Mouse (Mus musculus) spleen, postnatal 4 days (tissue): ENCODE measurements around the gene Spryd7.

ENCODE experiments used
- DNase-seq, 2 experiments: peaks; one replicate each; pipeline ENCODE4 v3.0.0; 2022; ENCODE audit warnings: low spot score in 2 of 2

Gene Spryd7

DNA sequence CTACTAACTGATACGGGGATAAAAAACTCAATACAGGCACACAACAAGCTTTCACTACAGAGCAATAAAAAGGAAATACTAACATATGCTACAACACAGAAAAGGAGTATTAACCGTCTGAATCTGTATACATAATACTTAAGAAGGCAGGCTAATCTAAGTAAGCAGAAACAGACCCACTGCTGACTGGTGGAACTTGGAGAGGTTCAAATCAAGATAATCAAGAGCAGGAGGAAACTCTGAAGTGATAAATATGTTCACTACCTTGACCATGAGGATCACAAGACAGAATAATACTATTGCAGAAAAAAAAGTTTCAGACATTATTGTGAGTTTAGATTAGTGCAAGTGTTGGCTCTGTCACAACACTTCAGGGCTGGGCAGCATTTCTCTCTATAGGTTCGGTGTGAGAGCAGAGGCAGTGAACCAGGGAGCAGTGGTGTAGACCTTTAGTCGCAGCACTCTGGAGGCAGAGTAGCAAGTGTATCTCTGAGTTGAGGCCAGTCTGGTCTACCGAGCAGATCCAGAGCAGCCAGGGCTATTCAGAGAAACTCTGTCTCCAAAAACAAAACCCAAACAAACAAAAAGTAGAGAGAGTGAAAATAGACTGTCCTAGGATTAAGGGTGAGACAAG lies 19.9 kb downstream of the Spryd7 start:
- DNase-seq: no peak

DNA sequence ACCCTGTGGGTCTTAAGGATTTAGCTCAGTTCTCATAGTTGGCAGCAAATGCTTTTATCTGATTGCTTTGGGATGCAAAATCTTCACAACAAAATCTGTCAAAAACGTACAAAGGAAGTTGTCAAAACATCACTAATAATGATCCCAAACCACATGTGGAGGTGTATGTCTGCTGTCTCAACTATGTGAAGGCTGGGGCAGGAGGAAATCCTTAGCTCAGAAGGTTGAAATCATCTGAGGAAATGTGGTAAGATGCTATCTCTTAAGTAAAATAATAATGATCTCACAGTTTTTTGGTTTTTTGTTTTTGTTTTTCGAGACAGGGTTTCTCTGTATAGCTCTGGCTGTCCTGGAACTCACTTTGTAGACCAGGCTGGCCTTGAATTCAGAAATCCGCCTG lies 20.9 kb downstream of the Spryd7 start:
- no peak for DNase-seq

DNA sequence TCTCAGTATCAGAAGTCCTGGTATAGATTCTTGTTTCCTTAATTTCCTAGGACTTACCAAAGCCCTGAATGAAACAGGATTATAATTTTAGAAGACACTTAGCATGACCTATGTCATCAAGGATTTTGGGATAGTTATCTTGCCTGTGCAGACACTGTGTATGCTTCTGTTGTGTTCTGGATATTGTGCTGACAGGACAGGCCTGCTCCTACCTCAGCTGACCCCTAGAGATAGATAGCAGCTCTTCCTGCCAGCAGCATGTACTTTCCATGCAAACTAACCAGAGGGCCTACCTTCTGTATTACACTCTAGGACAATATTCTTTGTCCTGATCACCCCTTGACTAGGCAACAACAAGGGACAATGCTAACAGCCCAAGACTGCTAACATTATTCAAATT lies 25.7 kb downstream of the Spryd7 start:
- no peak for DNase-seq

DNA sequence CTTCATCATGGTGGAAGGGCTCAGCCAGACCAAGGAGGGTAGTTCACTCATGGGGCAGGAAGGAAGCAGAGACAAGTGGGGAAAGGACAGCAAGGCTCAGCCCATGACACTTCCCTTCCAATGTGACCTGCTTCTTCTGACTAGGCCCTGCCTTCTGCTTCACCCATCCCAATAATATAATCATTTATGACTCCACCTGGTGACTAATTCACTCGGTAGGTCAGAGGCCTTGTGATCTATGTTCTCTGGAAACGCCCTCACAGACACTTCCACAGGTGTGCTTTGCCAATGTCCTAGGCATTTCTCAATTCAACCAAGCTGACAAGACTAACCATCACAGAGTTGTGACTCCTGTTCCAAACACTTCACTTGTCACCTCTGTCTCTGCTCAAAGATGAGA lies 26.3 kb downstream of the Spryd7 start:
- no peak for DNase-seq

DNA sequence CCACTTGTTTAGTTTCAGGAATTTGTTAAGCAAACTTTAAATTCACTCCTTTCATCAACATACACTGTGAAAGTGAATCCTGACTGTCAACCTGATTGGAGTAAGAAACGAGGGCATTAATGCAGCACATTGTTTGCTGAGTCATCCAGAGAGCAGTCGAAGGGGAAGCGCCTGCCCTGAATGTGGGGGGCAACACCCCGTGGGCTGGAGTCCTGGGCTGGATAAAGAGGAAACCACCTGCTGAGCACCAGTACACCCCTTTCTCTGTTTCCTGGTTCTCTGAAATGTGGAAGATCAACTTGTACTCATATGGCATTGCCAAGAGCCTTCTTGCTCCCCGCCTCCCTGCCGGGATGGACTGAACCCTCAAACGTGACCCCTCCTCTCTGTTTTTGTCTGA lies 27.2 kb downstream of the Spryd7 start:
- DNase-seq: no peak

DNA sequence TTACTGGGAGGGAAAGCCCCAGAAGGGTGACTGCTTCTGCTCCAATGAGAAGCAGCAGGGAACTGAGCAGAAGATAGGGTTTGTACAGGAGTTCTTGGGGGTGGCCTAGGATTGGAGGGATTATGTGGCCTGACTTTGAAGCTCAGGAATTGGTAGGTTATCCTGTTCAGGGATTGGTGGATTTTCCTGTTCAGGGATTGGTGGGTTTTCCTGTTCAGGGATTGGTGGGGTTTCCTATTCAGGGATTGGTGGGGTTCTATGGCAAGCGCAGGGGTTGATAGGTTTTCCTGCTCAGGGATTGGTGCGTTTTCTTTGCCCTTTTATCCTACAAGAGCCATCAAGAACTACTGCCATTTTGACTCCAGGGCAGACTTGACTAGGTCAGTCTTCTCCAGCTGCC lies 30.7 kb downstream of the Spryd7 start:
- no peak for DNase-seq

DNA sequence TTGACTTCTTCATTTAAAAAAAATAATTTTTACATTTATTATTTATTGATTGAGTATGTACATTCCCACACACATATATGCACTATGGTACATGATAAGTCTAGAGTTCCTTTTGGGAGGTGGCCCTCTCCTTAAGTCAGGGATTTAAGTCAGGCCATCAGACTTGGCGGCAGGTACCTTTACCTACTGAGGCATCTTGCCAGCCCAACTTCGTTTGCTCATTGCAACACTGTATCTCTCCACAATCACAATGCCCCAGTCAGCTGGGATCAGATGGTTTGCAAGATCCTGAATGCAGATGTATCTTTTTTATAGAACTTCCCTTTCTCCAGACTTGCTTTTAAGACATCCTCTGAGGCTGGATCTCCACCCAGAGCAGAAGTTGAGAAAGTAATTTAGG lies 32.9 kb downstream of the Spryd7 start:
- DNase-seq: no peak

DNA sequence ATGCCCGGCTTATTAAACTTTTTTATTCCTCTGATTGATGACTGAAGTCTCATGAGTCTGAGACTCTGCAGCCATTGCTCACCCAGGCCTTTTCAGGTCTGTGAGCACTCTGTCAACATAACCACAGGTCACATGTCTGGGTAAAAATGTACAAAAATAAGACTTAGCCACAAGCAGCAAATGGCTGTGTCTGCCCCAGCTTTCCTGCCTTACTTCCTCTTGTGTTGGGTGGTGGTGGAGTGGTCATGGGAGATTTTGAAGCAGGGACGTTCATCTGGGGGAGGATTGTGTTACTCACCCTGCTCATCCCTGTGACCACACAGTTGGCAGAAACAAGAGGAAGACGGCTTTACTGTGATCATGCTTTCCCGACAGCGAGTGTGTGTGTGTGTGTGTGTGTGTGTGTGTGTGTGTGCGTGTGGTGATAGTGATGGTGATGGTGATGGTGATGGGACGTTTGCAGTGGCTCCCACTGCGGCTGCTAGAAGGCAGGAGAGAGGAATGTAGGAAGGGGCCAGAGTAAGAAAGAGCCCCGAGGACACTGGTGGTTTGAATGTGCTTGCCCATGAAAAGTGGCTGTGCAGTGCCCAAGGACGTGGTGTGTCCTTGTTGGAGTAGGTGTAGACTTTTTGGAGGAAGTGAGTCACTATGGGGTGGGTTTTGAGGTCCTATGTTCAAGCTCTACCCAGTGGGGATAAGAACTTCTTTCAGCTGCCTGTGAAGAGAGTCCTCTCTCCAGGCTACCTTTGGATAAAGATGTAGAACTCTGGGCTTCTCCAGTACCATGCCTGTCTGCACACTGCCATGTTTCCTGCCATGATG lies 37.8 kb downstream of the Spryd7 start:
- no peak for DNase-seq

DNA sequence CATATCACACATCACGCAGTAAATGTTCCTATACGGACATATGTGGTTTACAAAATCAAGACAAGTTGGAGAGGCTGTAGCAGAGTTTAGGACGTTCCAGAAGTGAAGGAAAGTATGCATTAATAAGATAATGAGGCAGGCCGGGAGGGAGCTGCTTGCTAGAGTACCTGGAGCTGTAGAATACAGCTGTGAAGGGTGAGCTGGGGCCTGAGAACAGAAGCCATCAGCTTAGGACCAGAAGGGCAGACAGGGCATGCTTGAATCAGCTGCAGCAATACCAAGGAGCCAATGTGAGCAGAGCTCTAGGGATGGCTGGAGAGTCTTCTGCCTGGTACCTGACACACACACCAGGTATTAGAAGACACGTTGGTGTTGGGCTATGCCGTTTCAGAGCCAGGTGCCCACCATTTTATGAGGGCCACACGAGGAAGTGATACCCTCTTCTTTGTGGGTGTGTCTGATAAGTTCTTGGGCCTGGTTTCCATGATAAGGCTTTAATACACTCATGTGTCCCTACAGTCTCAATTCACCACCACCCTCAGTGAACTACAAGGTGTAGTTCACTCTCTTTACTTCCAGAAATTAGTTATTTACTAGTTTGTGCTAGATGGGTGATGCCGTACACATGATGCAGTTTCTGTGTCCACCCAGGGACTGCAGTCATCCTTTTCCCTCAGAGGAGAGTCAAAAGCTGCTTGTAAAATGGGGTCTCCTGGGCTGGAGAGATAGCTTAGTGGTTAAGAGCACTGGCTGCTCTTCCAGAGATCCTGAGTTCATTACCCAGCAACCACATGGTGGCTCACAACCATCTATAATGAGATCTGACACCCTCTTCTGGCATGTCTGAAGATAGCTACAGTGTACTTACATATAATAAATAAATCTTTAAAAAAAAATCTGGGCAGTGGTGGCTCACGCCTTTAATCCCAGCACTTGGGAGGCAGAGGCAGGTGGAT lies 39.9 kb downstream of the Spryd7 start:
- no peak for DNase-seq

DNA sequence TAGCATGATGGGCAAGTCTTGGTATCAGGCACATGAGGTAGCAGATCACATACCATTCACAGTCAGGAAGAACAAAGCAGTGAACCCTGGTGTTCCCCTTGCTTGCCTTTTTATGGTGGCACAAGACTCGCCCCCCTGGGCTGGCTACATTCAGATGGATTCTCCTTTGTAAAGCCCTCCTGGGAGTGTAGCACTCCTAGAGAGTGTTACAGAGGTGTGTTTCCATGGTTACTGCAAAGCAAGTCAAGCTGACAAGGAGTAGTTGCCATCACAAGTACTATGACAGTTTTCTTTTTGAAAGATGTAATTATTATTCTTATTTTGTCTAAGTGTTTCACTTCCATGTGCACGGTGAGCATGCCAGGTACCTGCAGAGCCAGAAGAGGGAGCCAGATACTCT lies 45.2 kb downstream of the Spryd7 start:
- no peak for DNase-seq

DNA sequence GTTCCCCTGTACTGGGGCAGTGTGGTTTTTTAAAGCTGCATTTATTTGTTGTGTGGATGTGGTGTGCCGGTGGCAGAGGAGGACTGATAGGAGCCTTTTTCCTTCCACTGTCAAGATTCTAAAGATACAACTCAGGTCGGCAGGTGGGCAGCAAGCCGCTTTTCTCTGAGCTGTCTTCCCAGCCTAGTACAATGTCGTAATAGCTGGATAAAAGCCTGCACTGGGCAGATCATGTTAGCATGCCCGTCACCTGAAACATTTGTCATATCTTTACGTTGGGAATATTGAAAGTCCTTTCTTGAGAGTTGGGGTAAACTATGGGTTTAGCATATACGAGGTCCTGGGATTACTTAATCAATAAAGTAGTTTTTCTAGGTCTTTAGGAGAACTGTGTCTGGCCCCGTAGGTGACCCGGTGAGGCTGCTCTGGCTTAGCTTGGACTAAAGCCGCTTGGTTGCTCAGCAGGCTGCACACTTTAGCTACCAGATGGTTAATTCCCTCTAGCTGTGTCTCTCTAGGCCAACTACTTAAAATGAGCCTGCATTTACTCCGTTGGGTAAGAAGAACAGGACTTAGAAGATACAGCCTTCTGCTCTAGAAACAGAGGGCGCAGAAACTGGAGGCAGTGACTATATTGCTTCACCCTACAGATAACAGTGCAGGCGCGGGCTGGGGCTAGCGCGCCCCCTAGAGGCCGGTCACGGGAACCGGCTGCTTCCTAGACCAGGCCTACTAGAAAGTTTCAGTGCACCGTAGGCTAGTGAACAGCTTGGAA lies 58.8 kb downstream of the Spryd7 start:
- DNase-seq: peak; percentile 73 to 90

DNA sequence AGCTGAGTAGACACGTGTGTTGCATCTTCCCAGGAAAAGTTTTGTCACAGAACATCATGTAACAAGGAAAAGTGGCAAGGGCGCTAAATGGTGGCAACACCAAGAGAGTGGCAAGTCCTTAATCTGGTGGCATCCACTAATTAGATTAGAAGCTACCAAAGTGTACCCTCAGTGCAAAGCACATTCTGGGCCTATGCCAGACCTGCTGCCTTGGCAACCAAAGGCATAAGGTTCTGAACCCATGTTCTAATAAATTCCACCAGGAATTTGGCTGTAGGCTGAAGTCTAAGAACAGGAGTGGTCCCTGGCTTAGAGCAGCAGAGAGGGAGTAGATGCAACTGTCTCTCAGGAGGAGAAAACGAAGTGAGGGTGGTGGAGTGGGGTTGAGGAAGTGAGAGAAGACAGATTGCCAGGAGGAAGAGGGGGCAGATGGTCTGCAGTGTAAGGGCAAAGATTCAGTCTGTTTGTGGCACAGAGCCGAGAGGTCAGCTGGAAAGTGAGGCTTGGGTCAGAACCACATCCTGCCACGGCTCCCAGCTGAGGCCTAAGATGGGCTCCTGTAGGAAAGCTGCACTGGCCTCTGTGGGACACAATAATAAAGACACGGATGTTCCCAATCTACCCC lies 63.1 kb downstream of the Spryd7 start:
- DNase-seq: peak in 1 of 2 experiments; percentile 60
